Mouse (Mus musculus): ENCODE measurements around the gene Sf3b3. TPM values are rescaled to one million over a fixed set of nuclear protein-coding genes. Genes with fewer than 3 reads are reported as not detected.
"Not testable (repeated sequence)": the region's sequence is repeated elsewhere in the genome, so short reads cannot be mapped to it uniquely, and the experiment has no call there.

Gene Sf3b3
- total RNA-seq (2015; ENCODE audit: low replicate concordance): 46.5 and 49.7 TPM in 2 replicates
- total RNA-seq (2017; ENCODE audit: low replicate concordance): 57.1 and 60.3 TPM in 2 replicates

DNA sequence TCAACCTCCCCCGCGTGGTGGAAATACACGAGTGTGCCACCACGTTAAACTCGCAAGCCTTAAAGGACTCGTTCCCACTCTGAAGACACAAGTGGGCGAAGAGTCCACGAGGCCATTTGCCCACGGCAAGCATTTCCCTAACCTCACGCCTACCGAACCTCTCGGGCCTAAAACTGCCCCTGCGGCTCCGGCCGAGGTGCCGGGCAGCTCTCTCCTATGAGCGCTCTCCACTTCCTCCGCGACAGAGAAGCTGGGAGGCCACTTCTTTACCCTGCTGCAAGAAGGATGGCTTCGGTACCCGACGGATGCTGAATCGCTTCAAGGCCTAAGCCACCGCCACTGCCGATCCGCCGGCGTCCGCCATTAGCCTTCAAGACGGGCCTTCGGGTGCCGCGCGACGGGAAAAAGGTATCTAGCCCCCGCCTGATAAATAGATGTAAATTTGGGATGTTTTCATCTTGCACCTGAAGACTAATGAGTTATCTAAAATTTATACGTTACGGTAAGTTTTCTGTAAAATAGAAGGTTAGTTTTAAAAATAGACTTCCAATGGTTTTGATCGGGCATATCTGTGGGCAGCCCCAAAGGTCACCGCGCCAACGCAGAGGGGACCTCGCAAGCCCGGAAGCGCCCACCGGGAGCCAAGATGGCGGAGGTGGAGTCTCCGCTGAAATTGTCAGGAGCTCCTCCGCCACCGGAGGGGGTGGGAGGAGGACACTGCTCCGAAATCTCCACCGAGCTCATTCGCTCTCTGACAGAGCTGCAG lies at the start of gene Sf3b3, which contains the start of gene Cog4:
Gene Sf3b3, minus strand, starts transcription at position 383 of the 766 bp plus-strand sequence.
Gene Cog4, plus strand, starts transcription at position 196 of the 766 bp plus-strand sequence.
- ATAC-seq (replicated peaks; ENCODE audit: low FRiP score, poor library complexity, severe bottlenecking): peak; percentile 98

DNA sequence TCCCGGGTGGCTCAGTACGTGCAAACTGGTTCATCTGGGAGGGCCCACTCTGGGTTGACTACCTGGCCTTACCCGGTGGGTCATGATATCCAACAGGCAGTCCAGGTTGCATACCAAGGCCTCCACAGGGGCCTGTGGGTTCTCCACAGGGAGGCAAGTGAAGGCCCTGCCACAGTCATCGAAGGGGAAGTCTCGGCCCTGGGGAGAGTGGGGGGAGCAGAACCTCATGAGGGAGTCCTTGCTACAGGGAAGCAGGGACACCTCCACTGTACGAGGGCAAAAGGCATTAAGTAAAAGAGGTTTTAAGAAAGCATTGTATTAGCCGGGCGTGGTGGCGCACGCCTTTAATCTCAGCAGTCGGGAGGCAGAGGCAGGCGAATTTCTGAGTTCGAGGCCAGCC lies 49.2 kb upstream of the Sf3b3 start:
- ATAC-seq (replicated peaks; ENCODE audit: low FRiP score, poor library complexity, severe bottlenecking): no peak

DNA sequence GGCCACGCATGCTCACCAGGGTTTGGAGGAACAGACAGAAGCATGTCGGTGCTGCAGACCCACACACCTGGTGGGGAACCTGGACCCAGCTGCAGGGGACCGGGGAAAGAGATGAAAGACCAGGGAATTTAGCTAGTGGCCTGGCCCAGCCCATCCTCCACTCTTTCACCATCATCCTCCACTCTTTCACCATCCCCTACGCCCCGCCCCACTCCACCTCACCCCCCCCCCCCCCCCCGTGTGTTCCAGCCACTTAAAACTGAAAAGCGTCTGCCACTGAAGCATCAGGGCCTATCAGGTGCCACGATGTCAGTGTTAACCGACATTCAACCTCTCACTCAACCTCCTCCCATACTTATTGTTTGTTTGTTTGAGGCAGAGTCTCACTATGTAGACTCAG lies 48.7 kb upstream of the Sf3b3 start:
- ATAC-seq (replicated peaks; ENCODE audit: low FRiP score, poor library complexity, severe bottlenecking): no peak

DNA sequence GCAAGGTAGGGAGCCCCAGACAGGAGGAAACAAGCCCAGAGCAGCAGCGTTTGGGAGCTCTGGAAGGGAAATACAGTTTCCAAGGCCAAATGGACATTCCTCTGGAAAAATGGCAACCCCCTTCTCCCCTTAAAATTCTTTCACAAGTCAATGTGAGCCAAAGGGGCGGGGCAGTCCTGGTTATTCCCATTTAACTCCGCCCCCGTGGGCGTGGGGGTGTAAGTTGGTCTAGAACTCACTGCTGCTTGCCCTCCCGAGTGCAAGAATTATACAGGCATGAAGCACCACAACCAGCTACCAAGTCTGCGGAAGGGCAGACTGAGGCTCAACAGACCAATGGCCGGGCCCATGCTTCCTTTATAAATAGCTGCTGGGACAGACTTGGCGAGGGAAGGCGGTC lies 48.3 kb upstream of the Sf3b3 start:
- ATAC-seq (replicated peaks; ENCODE audit: low FRiP score, poor library complexity, severe bottlenecking): no peak

DNA sequence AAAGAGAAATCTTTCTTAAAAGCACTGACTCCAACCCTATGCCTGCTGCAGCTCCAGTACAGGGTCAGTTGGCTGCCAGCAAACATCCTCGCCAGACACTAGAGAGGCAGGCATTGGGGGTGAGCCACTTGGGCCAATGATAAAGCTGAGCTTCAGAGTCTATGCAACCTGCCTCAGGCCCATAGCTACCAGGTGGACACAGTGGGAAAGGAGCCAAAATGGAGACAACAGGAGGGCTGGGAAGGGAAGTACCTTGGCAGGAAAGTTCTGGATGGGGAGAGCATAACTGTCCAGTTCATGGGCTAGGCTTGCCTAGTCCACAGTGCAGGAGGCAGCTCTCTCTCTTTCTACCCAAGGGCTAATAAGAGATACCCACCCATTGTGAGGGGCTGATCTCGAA lies 46.3 kb upstream of the Sf3b3 start:
- no peak for ATAC-seq (replicated peaks; ENCODE audit: low FRiP score, poor library complexity, severe bottlenecking)

DNA sequence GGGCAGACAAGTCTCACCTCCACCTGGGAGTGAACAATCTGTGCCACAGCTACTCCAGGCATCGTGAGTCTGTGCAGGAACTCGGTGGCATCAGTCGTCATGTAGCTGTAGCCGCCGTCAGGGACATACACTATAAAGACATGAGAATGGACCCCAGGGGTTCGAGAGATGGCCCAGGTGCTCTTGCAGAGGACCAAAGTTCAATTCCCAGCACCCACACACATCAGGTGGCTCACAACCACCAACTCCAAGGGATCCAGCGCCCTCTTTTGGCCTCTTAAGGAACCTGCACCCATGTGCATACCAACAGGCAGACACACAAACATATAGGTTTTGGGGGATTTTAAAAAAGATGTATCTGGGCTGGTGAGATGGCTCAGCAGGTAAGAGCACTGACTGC lies 45.5 kb upstream of the Sf3b3 start:
- ATAC-seq (replicated peaks; ENCODE audit: low FRiP score, poor library complexity, severe bottlenecking): no peak

DNA sequence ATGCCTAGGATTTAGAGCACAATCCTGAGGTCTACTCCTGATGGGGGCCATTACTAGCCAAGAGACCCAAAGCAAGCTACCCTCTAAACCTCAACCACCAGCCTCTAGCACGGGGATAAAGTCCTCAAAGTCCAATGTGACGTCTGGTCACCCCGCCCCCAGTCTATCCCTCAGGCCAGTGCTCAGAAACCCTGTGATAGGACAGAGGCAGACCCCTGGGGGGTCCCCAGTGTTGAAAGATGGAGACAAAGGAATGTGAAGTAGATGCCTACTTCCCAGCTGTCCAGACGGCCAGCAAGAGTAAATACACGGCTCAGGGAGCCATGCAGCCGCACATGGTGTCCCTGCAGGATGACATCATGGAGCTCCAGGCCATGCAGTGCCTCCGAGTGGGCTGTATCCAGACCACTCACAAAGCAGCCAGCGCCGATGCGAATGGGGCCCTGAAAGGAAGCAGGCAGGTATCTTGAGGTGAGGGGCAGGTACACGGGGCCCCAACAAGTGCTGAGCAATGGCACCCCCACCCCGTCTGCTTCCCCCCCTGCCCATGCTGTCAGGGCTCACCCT lies 43.4 kb upstream of the Sf3b3 start:
- no peak for ATAC-seq (replicated peaks; ENCODE audit: low FRiP score, poor library complexity, severe bottlenecking)

DNA sequence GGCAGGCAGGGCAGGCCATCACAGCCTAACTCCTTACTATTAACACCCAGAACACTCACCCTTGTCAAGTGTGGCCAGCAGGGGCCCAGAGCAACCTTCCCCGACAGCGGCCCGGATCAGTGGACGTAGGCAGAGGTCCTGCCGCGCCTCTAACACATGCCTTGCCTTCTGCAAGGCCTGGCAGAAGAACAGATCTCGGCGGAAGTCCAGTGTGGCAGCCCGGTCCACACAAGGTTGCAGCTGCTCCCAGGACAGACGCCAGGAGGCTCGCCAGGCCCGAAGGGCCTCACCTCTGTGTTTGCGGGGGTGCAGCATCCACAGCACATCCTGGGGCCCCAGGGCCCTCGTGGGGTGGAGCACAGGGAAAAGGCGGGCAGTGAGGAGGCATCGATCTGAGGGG lies 42.3 kb upstream of the Sf3b3 start:
- ATAC-seq (replicated peaks; ENCODE audit: low FRiP score, poor library complexity, severe bottlenecking): no peak

DNA sequence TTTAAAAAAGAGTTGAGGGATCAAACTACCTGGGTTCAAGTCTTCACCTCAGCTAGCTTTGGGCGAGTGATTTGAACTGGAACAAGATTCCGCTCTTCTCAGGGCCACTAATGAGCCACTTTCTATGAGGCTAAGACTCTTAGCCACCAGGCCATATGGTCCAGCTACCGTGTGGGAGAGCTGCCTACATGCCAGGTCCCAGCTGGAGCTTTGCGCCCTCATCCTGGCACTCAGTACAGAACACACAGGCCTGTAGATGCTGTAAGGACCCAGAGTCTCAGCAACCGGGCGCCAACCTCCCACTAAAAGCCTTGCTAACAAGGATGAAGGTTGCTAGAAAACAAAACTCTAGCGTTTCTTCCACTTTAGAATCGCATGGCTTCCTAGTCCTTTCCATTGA lies 41.9 kb upstream of the Sf3b3 start:
- ATAC-seq (replicated peaks; ENCODE audit: low FRiP score, poor library complexity, severe bottlenecking): no peak

DNA sequence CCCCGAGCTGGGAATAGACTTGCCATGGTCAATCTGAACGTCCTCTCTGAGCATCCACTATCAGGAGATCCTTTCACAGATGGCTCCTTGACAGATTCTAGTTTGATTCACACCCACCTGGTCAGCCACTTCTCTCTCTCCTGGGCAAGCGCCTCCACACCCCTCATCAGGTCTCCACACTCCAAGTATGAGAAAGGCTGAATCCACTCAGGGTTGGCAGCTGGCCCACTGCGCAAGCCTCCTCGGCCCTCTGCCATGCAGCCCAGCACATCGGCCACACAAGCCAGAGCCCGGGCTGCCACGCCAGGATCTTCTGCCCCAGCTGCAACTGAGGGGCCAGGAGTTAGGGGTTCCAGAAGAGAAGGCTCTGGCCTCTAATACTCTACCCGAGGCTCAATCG lies 41.0 kb upstream of the Sf3b3 start:
- ATAC-seq (replicated peaks; ENCODE audit: low FRiP score, poor library complexity, severe bottlenecking): no peak

DNA sequence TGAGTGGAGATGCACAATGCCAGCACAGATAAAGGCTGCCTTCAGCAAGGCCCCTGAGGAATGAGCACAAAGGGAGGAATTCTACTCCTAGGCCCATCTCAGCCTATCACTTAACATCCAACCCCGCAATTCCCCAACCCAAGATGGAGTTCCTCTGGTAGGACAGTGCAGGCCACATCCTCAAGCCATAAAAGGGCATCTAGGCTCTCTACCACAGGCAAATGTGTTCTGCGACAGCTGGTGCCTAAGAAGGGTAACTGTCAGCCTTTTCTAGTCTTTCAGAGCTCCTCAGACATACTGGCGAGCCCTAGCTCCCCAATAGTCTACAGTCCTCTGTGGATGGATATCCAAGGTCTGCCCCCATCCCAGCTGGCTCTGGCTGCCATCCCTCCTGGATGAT lies 40.0 kb upstream of the Sf3b3 start:
- no peak for ATAC-seq (replicated peaks; ENCODE audit: low FRiP score, poor library complexity, severe bottlenecking)

DNA sequence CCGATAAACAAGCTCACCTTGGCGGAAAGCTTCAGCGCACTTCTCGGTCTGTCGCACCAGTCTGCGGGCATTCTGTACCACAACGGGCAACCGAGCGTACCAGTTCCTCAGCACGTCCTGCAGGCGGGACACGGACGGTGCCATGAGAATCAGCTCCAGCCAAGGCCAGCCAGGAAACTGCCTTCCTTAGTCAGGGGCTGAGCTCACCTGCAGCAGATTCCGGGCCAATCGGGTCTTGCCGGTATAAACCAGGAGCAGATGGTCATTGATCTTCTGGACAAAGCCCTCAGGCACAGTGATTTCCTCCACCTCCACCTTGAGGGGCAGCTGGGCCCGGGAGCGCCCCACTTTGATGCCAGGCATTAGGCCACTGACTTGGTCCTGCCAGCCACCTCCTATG lies 37.2 kb upstream of the Sf3b3 start:
- ATAC-seq (replicated peaks; ENCODE audit: low FRiP score, poor library complexity, severe bottlenecking): no peak

DNA sequence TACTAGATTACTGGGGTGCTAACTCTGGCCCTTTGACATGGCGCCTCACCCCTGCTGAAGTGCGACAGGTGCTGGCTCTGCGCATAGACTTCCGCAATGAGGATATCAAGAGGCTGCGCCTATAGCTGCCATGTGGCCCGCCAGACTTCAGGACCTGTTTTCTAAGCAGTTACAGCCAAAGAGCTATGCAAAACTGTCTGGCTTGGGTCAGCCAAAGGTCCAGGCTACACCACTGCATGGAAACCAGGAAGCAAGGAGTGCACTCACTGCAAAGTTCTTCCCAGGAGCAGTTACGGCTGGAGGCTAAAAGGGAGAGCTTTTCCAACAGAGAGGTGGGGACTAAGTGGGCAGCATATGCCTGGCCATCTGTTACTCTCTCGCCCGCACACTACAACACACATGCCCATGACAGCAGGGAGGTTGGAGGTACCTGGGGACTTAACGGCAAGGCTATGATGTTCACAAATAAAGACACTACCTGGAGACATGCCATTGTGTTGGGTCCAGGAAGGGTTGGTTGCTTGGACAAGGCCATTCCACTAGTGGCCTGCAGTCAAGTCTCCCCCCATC lies 35.2 kb upstream of the Sf3b3 start:
- no peak for ATAC-seq (replicated peaks; ENCODE audit: low FRiP score, poor library complexity, severe bottlenecking)

DNA sequence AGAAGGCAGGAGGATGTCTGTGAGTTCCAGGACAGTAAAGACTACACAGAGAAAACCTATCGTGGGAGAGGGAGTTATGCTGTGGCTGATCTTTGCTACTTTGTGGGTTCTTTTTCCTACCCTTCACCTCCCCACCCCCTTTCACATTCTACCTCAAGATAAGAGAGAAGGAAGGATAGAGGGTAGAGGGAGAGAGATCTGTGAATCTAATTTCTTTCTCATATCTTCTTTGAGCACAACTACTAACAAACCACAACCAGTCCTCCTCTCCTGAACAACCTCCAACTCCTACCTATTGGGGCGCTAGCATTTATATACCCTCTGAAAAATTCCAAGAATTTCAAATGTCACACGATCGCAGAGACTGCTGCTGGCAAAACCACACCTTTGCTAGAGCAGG lies 31.3 kb upstream of the Sf3b3 start:
- no peak for ATAC-seq (replicated peaks; ENCODE audit: low FRiP score, poor library complexity, severe bottlenecking)

DNA sequence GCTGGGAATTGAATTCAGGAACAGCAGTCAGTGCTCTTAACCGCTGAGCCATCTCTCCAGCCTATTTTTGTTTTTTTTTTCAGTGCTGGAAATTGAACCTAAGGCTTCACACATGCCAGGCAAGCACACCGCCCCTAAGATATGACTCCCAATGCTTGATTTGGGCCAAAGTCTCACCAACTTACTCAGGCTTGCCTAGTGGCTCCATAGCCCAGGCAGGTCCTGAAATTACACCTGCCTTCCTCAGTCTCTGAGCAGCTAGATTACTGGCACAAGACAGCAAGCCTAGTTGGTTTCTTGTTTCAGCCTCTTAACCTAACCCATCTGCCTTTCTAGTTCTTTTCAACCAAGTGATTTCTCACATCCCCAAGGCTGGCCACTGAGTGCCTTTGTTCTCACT lies 23.9 kb upstream of the Sf3b3 start:
- no peak for ATAC-seq (replicated peaks; ENCODE audit: low FRiP score, poor library complexity, severe bottlenecking)

DNA sequence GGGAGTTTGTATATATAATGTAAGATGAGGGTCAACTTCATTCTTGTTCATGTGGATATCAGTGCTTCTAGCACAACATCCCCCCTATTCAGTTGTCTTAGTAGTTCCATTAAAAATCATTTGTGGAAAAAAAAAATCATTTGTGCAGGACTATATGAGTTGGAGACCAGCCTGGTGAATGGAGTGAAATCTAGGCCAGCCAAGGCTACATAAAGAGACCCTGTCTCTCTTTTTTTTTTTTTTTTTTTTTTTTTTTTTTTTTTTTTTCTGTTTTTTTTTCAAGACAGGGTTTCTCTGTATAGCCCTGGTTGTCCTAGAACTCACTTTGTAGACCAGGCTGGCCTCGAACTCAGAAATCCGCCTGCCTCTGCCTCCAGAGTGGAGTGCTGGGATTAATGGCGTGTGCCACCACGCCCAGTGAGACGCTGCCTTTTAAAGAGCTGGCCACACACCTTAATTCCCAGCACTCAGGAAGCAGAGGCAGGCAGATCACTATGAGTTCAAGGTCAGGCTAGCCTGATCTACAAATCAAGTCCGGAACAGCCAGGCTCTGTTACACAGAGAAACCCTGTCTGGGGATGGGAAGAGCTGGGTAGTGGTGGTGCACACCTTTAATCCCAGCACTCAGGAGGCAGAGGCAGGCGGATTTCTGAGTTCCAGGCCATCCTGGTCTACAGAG lies 14.9 kb upstream of the Sf3b3 start:
- not testable (repeated sequence) for ATAC-seq (replicated peaks; ENCODE audit: low FRiP score, poor library complexity, severe bottlenecking)

DNA sequence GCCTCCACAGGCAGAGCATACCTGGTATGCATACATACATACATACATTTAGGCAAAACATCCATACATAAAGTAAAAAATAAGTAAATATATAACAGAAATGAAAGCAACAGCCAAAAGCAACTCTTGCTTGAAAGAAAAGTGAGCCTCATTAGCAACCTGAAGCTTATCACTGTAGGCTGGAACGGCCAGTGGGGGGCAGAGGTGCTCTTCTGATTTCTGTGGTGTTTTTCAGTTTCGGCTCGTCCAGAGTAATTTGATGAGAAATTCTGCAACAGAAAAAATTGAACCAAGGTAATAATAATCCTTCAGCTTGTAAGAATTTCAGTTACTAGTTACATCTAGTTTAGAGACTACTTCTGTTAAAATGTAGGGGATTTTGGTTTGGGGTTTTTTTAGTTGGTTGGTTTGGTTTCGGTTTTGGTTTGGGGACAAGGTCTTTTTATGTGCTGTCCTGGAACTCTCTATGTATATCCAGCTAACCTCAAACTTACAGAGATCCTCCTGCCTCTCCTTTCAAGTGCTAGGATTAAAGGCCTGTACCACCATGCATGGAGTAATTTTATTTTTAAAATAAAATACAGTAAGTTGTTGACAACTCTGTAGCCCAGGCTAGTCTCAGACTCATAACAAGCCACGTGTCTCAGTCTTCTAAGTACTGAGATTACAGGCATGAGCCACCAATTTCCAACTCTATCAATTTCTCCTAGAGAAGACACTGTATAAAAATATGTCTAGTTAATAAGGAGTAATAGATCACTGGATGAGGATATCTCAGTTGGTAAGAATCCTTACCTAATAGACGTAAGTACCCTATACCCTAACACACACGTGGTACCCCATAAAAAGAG lies 13.3 kb upstream of the Sf3b3 start:
- peak; percentile 72 for ATAC-seq (replicated peaks; ENCODE audit: low FRiP score, poor library complexity, severe bottlenecking)

DNA sequence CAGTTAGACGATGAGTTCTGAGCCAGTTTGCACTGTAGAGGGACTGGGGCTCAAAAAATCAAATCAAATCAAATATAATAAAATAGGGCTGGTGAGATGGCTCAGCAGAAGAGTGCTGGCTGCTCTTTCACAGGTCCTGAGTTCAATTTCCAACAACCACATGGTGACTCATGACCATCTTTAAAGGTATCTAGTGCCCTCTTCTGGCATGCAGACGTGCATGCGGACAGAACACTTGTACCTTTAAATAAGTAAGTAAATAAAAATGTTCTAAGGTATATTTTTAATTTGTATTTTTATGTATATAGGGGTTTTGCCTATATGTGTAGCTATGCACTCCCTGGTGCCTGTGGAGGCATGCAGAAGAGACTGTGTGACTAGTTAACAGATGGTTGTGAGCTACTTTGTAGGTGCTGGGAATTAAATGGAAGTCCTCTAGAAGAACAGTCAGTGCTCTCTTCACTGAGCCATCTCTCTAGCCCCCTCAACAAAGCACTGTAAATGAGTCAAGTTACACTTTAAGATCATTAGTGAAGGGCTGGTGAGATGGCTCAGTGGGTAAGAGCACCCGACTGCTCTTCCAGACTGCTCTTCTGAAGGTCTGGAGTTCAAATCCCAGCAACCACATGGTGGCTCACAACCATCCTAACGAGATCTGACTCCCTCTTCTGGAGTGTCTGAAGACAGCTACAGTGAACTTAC lies 10.3 kb upstream of the Sf3b3 start:
- no peak for ATAC-seq (replicated peaks; ENCODE audit: low FRiP score, poor library complexity, severe bottlenecking)

DNA sequence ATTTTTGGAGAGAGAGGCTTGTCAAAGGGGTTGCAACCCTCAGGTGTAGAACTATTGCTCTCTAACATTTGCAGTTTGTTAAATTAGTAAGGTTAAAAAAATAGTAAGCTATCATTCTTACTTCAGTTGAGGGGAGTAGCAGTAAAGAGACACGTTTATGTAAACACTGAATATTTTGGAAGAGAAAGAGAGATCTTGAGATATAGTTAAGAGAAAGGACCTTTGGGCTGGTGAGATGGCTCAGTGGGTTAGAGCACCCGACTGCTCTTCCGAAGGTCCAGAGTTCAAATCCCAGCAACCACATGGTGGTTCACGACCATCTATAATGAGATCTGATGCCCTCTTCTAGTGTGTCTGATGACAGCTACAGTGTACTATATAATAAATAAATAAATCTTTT lies 9.5 kb upstream of the Sf3b3 start:
- not testable (repeated sequence) for ATAC-seq (replicated peaks; ENCODE audit: low FRiP score, poor library complexity, severe bottlenecking)
